Mouse (Mus musculus) ES-Bruce4 (cell line): Measurements from ENCODE around the gene Klhl12. TPM values are rescaled to one million over a fixed set of nuclear protein-coding genes. Genes with fewer than 3 reads are reported as not detected.
"Not testable (repeated sequence)": the region's sequence is repeated elsewhere in the genome, so short reads cannot be mapped to it uniquely, and the experiment has no call there.

ENCODE experiments used
- H3K27ac ChIP-seq: 2 replicates; pipeline ENCODE4 v1.5.1; 2012; ENCODE audit warnings: low read length, inconsistent platforms; ENCODE audit not compliant: insufficient read depth
- H3K27me3 ChIP-seq: 2 replicates; pipeline ENCODE4 v1.6.1; 2012; ENCODE audit warnings: mild to moderate bottlenecking, low read length, inconsistent platforms; ENCODE audit not compliant: control insufficient read depth, poor library complexity, insufficient read depth, severe bottlenecking
- H3K36me3 ChIP-seq: 2 replicates; pipeline ENCODE4 v1.6.1; 2012; ENCODE audit warnings: inconsistent platforms, mild to moderate bottlenecking, low read length, moderate library complexity; ENCODE audit not compliant: control insufficient read depth, poor library complexity, insufficient read depth, severe bottlenecking
- H3K4me1 ChIP-seq: one replicate; pipeline ENCODE4 v1.8.1; 2011; ENCODE audit warnings: low read length; ENCODE audit not compliant: control insufficient read depth, insufficient read depth
- H3K4me3 ChIP-seq: 2 replicates; pipeline ENCODE4 v1.5.1; 2011; ENCODE audit warnings: low read depth, mild to moderate bottlenecking, low read length
- H3K9ac ChIP-seq: 2 replicates; pipeline ENCODE4 v1.6.1; 2012; ENCODE audit warnings: low read depth, mild to moderate bottlenecking, inconsistent platforms; ENCODE audit not compliant: poor library complexity, severe bottlenecking
- H3K9me3 ChIP-seq: replicated peaks from 2 replicates; pipeline ENCODE4 v1.6.1; 2012; ENCODE audit warnings: mild to moderate bottlenecking, low read length, inconsistent platforms; ENCODE audit not compliant: control insufficient read depth, poor library complexity, insufficient read depth, severe bottlenecking
- CTCF ChIP-seq: IDR thresholded peaks from one replicate; pipeline ENCODE4 v1.8.1; 2011; ENCODE audit warnings: low read depth, low read length
- EP300 ChIP-seq: IDR thresholded peaks from 2 replicates; pipeline ENCODE4 v1.6.1; 2011; ENCODE audit warnings: low read depth, low read length; ENCODE audit not compliant: insufficient read depth
- POLR2A ChIP-seq: IDR thresholded peaks from one replicate; pipeline ENCODE4 v1.8.1; 2011; ENCODE audit warnings: low read length; ENCODE audit not compliant: insufficient read depth
- polyA plus RNA-seq: library from polyadenylated mRNA; stranded (reverse); fragments of >200 nt; gene quantifications from 2 replicates; pipeline ENCODE4 v1.2.4, GENCODE M21; 2011; ENCODE audit warnings: low read depth; ENCODE audit not compliant: missing spikeins, insufficient read depth, insufficient read length

The Klhl12 gene
- polyA plus RNA-seq, 1 experiment = 46.5 TPM

DNA sequence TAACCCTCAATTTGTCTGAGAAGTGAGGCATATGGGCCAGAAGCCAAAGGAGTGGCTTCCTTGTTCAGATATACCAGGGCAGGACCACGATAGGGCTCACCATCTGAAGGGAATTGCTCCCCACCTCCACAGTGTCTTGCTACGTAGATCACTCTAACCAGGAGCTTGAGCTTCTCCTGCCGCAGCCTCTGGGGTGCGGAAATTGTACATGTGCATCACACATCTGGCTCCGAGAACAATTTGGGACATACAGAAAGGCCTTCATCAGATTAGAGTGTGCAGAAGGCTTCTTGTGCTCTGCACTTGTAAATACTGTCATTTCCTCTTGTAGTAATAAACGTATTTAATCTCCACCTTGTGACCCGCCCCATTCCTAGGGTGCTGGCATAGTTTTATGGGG lies 65.8 kb downstream of the Klhl12 start:
- Histone ChIP-seq H3K27me3 (no peaks in the 10 kb centered on the region), H3K27ac (no peak overlapping the region), H3K4me3 (no peak overlapping the region), H3K4me1 (no peaks in the 10 kb centered on the region), H3K9me3 (no peaks in the 10 kb centered on the region), H3K9ac (no peak overlapping the region), H3K36me3 (no peaks in the 10 kb centered on the region)
- TF ChIP-seq EP300 (no peak), CTCF (no peak), POLR2A (no peak)

DNA sequence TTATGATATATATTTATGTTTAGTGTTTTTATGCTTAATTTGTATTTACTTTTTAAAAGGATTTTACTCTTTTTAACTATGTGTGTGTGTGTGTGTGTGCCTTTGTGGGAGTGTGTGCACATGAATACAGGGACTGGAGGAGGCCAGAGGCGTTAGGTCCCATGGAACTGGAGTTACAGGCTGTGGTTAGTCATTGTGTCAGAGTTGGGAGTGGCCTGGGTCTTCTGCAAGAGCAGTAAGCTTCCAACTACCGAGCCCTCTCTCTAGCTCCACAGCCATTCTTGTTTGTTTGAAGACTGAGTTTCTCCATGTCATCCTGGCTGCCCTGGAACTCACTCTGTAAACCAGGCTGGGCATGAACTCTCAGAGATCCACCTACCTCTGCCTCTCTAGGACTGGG lies 67.0 kb downstream of the Klhl12 start:
- Histone ChIP-seq H3K27me3 (no peaks in the 10 kb centered on the region), H3K4me3 (no peak overlapping the region), H3K36me3 (no peaks in the 10 kb centered on the region), H3K27ac (no peak overlapping the region), H3K4me1 (no peaks in the 10 kb centered on the region), H3K9ac (no peak overlapping the region), H3K9me3 (no peaks in the 10 kb centered on the region)
- TF ChIP-seq CTCF (no peak), POLR2A (no peak), EP300 (no peak)

DNA sequence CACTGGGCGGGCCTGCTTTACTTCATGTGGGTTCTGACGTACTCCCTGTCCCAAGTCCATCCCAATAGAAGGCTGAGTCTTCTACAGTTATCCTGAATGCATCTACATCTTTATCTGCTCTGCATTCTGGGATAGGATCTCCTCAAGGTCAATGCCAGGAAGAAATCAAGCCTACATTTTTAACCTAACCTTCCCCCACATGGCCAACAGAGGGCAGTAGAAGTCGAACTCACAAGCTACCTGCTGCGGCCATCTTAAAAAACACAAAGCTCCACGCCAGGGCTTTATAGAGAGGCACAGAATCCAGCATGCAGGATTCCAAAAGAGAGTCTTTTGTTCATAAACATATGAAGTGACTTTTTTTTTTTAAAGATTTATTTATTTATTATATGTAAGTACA lies 69.1 kb downstream of the Klhl12 start:
- no peak overlapping the region for H3K27ac ChIP-seq
- no peaks in the 10 kb centered on the region for H3K36me3 ChIP-seq
- H3K9me3 ChIP-seq = no peaks in the 10 kb centered on the region
- no peaks in the 10 kb centered on the region for H3K27me3 ChIP-seq
- no peaks in the 10 kb centered on the region for H3K4me1 ChIP-seq
- no peak overlapping the region for H3K9ac ChIP-seq
- H3K4me3 ChIP-seq = no peak overlapping the region
- no peak for TF ChIP-seq EP300
- TF ChIP-seq POLR2A = no peak
- peak; percentile 64 for TF ChIP-seq CTCF

DNA sequence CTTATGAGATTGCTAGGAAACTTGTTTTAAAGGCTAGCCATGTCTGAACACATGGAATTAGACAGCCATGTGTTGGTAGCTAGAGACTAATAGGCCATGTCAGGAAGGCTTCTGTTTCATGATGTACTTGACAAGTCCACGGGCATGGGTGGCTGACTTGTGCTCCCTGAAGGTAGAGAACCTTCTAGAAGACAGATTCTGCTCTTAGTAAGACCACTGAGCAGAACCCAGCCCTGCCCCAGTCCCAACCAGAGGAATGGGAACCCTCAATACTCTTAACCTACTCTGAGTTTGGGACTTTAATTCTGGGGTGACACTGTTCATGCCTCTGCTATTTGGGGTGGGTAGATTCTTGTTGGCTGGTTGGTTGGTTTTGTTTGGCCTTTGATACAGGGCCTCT lies 69.7 kb downstream of the Klhl12 start:
- H3K9ac ChIP-seq = no peak overlapping the region
- H3K4me1 ChIP-seq = no peaks in the 10 kb centered on the region
- no peaks in the 10 kb centered on the region for H3K9me3 ChIP-seq
- TF ChIP-seq EP300 (no peak), CTCF (no peak), POLR2A (no peak)
- no peaks in the 10 kb centered on the region for H3K27me3 ChIP-seq
- H3K27ac ChIP-seq = no peak overlapping the region
- H3K4me3 ChIP-seq = no peak overlapping the region
- no peaks in the 10 kb centered on the region for H3K36me3 ChIP-seq

DNA sequence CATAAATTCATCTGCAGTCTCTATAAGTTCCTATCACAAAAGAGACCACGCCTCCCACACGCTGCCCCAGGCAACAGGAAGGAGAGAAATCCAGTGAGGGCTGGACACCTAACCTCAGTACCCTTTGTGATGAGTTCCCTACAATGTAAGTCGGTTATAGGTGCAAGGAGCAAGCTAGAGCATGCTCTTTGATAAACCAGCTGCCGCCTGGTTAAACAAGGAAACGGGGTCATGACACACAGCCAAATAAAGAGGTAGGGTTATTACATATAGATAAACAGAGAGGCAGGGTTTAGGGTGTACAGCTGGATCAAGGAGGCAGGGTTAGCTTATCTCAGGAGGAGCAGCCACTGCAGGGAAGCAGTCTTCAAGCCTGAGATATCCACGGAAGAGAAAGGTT lies 71.4 kb downstream of the Klhl12 start:
- Histone ChIP-seq H3K4me3 (no peak overlapping the region), H3K9ac (no peak overlapping the region), H3K4me1 (no peaks in the 10 kb centered on the region), H3K27me3 (no peaks in the 10 kb centered on the region), H3K9me3 (no peaks in the 10 kb centered on the region), H3K27ac (no peak overlapping the region), H3K36me3 (no peaks in the 10 kb centered on the region)
- TF ChIP-seq POLR2A = no peak
- no peak for TF ChIP-seq CTCF
- no peak for TF ChIP-seq EP300

DNA sequence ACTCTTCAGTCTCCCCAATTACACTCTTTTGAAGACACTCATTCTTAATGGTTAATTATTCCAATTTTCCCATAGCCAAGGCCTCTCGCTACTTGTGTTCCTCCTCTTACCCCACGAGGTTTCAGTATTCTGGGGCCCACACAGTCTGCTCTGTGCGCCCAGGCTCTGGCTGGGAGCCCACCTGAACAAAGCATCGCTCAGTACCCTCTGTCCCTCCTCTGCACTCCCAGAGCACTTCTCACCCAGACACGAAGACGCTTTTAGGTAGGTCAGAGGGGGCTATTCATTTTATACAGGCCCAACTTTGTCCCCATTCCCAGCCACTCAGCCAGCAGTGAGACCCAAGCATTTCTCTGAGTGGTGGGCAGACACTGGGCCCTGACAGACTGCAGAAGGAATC lies 75.3 kb downstream of the Klhl12 start:
- TF ChIP-seq CTCF (no peak), POLR2A (no peak), EP300 (no peak)
- H3K9ac ChIP-seq = no peak overlapping the region
- no peaks in the 10 kb centered on the region for H3K27me3 ChIP-seq
- peaks cover 3% of the 10 kb centered on the region for H3K4me1 ChIP-seq
- H3K27ac ChIP-seq = no peak overlapping the region
- no peak overlapping the region for H3K4me3 ChIP-seq
- H3K36me3 ChIP-seq = no peaks in the 10 kb centered on the region
- no peaks in the 10 kb centered on the region; the same call in 1 of the 2 replicates for H3K9me3 ChIP-seq

DNA sequence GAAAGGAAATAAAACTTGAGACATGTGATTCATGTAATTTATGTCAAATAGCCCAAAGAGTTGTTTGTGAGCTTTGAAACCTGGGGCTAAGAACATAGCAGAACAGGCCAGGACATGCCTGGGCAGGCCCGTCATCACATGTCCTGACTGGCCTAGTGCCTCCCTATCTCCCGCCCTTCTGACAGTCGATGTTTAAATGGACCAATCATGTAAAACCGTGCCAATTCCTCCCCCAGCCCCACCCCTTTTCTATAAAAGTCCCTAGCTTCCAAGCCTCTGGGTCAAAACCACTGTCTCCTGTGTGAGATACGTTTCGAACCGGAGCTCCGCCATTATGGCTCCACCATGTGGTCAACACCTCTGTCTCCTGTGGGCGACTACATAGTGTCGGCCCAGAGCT lies 78.4 kb downstream of the Klhl12 start:
- H3K4me3 ChIP-seq, H3K27me3 ChIP-seq, H3K4me1 ChIP-seq, H3K36me3 ChIP-seq, H3K9me3 ChIP-seq, H3K9ac ChIP-seq: not testable (repeated sequence)
- peak overlapping the region; percentile 88 for H3K27ac ChIP-seq
